Mouse (Mus musculus) embryonic facial prominence, embryonic 15.5 days (tissue): ENCODE results near the gene Nos1ap. TPM values are rescaled to one million over a fixed set of nuclear protein-coding genes. Genes with fewer than 3 reads are reported as not detected.

ENCODE experiments used
- ATAC-seq: fragments of 200-750 bp; cut with Nextera tagmentation; 2 replicates; pipeline ENCODE4 v1.8.0; 2017; ENCODE audit warnings: low read depth, moderate TSS enrichment; ENCODE audit not compliant: insufficient number of reproducible peaks, low FRiP score, low TSS enrichment
- H3K27ac ChIP-seq: fragments of 300-500 bp; sonication (generic); replicated peaks from 2 replicates; pipeline ENCODE4 v1.5.1; 2015; ENCODE audit warnings: mild to moderate bottlenecking, inconsistent platforms
- H3K27me3 ChIP-seq: fragments of 300-500 bp; sonication (generic); 2 replicates; pipeline ENCODE4 v1.6.1; 2015; ENCODE audit warnings: inconsistent platforms
- H3K36me3 ChIP-seq: fragments of 300-500 bp; sonication (generic); 2 replicates; pipeline ENCODE4 v1.6.1; 2015; ENCODE audit warnings: mild to moderate bottlenecking, inconsistent platforms
- H3K4me1 ChIP-seq: fragments of 300-500 bp; sonication (generic); 2 replicates; pipeline ENCODE4 v1.6.1; 2015; ENCODE audit warnings: inconsistent platforms
- H3K4me2 ChIP-seq: fragments of 300-500 bp; sonication (generic); replicated peaks from 2 replicates; pipeline ENCODE4 v1.6.1; 2015; ENCODE audit warnings: mild to moderate bottlenecking, inconsistent platforms
- H3K4me3 ChIP-seq: fragments of 300-500 bp; sonication (generic); replicated peaks from 2 replicates; pipeline ENCODE4 v1.5.1; 2015; ENCODE audit warnings: mild to moderate bottlenecking, inconsistent platforms
- H3K9ac ChIP-seq: fragments of 300-500 bp; sonication (generic); 2 replicates; pipeline ENCODE4 v1.6.1; 2015; ENCODE audit warnings: inconsistent platforms
- H3K9me3 ChIP-seq: fragments of 300-500 bp; sonication (generic); replicated peaks from 2 replicates; pipeline ENCODE4 v1.6.1; 2016; ENCODE audit warnings: inconsistent platforms
- WGBS: fragments of 180-500 bp; shearing (Covaris S2); methylation state at CpG from one replicate; pipeline ENCODE4 v1.1.7; 2015; 5-methylcytosine and 5-hydroxymethylcytosine counted together
- polyA plus RNA-seq: library from polyadenylated mRNA; unstranded; fragments of >200 nt; fragmentation: Nextera tagmentation; extraction: Ambion mirVana; gene quantifications from 2 replicates; pipeline ENCODE4 v1.2.1, GENCODE M21; 2015

Gene Nos1ap
- polyA plus RNA-seq, 1 experiment from 2014 or later = 13.1 TPM

DNA sequence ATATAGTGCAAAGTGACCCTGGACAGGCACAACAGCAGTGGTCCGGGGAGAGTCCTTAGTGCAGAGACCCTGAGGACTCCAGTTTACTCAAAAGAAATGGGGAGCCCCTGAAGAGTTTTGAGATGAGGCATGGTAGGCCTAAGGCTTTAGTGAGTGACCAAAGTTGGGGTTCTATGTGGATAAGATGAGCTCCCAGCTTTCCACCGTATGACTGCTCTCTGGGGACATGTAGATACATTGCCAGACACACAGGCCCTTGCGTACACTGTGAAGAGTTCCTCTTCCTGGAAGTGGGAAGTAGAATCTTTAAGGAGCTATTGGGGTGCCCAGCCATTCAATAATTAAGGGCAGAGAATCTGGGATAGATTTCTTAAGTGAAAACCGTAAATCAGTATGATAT is 90.2 kb downstream of the Nos1ap start:
- no peaks in the 10 kb centered on the region for H3K36me3 ChIP-seq
- no peak overlapping the region for H3K4me2 ChIP-seq
- WGBS = 42% methylated on average over 4 of the region's 4 CpGs
- no peak overlapping the region for H3K9ac ChIP-seq
- H3K4me1 ChIP-seq = peaks cover 3% of the 10 kb centered on the region; the same call in 1 of the 2 replicates
- H3K4me3 ChIP-seq = no peak overlapping the region
- no peaks in the 10 kb centered on the region for H3K27me3 ChIP-seq
- no peak for ATAC-seq
- no peaks in the 10 kb centered on the region for H3K9me3 ChIP-seq
- no peak overlapping the region for H3K27ac ChIP-seq

GRCm38 (mm10) chr1:170498645-170499044 is 91.0 kb downstream of the Nos1ap start:
- peaks cover 3% of the 10 kb centered on the region; the same call in 1 of the 2 replicates for H3K4me1 ChIP-seq
- no peak for ATAC-seq
- WGBS = 31% methylated on average over 4 of the region's 4 CpGs
- no peaks in the 10 kb centered on the region for H3K27me3 ChIP-seq
- H3K4me3 ChIP-seq = no peak overlapping the region
- no peaks in the 10 kb centered on the region for H3K9me3 ChIP-seq
- no peak overlapping the region for H3K4me2 ChIP-seq
- H3K36me3 ChIP-seq = no peaks in the 10 kb centered on the region
- H3K9ac ChIP-seq = no peak overlapping the region
- H3K27ac ChIP-seq = no peak overlapping the region

DNA sequence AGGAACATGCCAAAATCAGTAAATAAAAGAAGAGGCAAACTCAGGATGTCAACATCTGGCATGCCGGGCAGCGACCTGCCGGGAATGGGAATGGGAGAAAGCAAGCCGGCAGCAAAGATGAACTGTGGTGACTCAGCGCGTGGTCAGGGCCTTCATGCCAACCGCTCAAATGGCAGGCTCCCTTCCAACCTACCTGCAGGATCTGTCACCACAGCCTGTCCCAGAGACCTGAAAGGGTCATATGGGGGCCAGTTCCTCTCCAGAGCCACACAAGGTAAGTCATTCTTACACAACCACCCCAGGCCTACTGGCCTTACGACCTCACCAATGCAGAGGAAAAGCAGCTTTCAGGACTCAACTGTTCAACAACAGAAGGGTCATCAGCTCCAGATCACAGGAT is 93.4 kb downstream of the Nos1ap start:
- H3K4me2 ChIP-seq = no peak overlapping the region
- H3K27ac ChIP-seq = no peak overlapping the region
- H3K4me1 ChIP-seq = no peaks in the 10 kb centered on the region
- H3K36me3 ChIP-seq = no peaks in the 10 kb centered on the region
- no peak overlapping the region for H3K4me3 ChIP-seq
- ATAC-seq = no peak
- H3K9ac ChIP-seq = no peak overlapping the region
- H3K9me3 ChIP-seq = no peaks in the 10 kb centered on the region
- H3K27me3 ChIP-seq = no peaks in the 10 kb centered on the region
- 81% methylated on average over 8 of the region's 8 CpGs for WGBS

DNA sequence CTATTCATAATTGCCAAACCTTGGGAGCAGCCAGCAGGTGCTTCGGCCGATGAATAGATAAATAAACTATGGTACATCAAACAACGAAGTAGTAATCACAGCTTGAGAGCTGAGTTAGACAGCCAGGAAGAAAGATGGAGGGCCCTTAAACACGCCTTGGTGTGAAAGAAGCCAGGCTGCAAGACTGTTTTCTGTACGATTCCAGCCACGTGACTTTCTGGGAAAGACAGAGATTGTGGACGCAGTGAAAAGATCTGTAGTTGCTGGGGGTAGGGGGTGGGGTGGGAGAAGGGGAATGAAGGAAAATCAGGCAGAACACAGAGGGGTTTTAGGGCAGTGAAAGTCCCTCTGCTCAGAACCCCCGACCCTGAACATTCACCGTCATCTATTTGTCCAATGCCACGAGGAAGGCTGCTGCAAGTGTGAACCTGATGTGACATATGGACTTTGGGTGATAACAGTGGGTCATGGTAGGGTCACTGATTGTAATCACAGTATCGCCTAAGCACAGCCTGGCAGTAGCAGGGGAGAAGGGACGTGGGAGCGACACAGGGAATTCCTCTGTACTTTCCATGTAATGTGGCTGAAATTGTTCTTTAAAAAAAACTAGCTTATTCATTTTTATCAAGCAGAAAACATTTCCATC is 94.0 kb downstream of the Nos1ap start:
- no peak overlapping the region for H3K9ac ChIP-seq
- WGBS = 73% methylated on average over 13 of the region's 13 CpGs
- ATAC-seq = no peak
- H3K4me2 ChIP-seq = no peak overlapping the region
- H3K9me3 ChIP-seq = no peaks in the 10 kb centered on the region
- no peaks in the 10 kb centered on the region for H3K27me3 ChIP-seq
- H3K4me1 ChIP-seq = no peaks in the 10 kb centered on the region
- no peak overlapping the region for H3K27ac ChIP-seq
- H3K36me3 ChIP-seq = no peaks in the 10 kb centered on the region
- H3K4me3 ChIP-seq = no peak overlapping the region

DNA sequence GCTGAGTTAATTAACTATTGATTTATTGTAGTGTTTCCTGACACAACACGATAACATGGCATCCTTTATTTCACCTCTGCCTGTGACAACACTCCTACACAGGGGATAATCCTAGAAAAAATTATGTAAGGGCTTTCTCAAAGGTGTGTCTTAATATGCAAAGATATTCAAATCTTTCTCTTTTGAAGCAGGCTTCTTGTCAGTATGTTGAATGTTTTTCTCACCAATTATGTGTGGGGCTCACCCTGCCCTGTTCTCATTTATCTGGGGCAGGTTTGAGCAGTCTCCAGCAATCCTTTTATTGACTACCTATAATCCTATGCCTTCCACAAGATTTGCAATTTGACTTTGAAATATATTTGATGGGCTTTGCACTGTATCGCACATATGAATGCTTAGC is 97.1 kb downstream of the Nos1ap start:
- Histone ChIP-seq H3K36me3 (no peaks in the 10 kb centered on the region), H3K4me2 (no peak overlapping the region), H3K27ac (no peak overlapping the region), H3K9me3 (no peaks in the 10 kb centered on the region), H3K27me3 (no peaks in the 10 kb centered on the region), H3K4me3 (no peak overlapping the region), H3K9ac (no peak overlapping the region), H3K4me1 (no peaks in the 10 kb centered on the region)
- WGBS = 87% methylated on average over 2 of the region's 2 CpGs
- ATAC-seq = no peak

GRCm38 (mm10) chr1:170492027-170492426 is 97.6 kb downstream of the Nos1ap start:
- Histone ChIP-seq H3K27ac (no peak overlapping the region), H3K4me2 (no peak overlapping the region), H3K4me1 (no peaks in the 10 kb centered on the region), H3K9me3 (no peaks in the 10 kb centered on the region), H3K36me3 (no peaks in the 10 kb centered on the region), H3K9ac (no peak overlapping the region), H3K4me3 (no peak overlapping the region), H3K27me3 (no peaks in the 10 kb centered on the region)
- 80% methylated on average over 4 of the region's 4 CpGs for WGBS
- ATAC-seq = no peak

GRCm38 (mm10) chr1:170489936-170490335 is 99.7 kb downstream of the Nos1ap start:
- no peak for ATAC-seq
- Histone ChIP-seq H3K4me1 (no peaks in the 10 kb centered on the region), H3K27ac (no peak overlapping the region), H3K4me3 (no peak overlapping the region), H3K4me2 (no peak overlapping the region), H3K9me3 (no peaks in the 10 kb centered on the region), H3K9ac (no peak overlapping the region), H3K27me3 (no peaks in the 10 kb centered on the region), H3K36me3 (no peaks in the 10 kb centered on the region)
- 85% methylated on average over 7 of the region's 7 CpGs for WGBS

DNA sequence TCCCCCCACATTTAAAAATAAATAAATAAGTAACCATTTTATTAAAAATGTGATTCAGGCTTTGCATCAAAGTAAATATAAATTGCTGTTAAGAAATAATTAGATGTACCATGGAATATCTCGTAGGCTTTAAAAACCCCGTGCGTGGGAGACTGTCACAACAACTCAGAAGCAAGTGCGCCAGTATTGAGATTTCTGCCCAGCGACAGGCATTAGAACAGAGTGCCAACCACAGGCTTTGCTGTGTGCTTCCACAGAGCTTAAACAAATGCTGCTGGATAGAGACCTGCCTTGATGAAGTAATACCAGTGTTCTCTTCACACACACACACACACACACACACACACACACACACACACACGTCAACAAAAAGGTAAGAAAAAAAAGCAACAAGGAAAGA is 100.2 kb downstream of the Nos1ap start:
- Histone ChIP-seq H3K27me3 (no peaks in the 10 kb centered on the region), H3K4me1 (no peaks in the 10 kb centered on the region), H3K36me3 (no peaks in the 10 kb centered on the region), H3K9me3 (no peaks in the 10 kb centered on the region), H3K4me3 (no peak overlapping the region), H3K4me2 (no peak overlapping the region), H3K27ac (no peak overlapping the region), H3K9ac (no peak overlapping the region)
- ATAC-seq = no peak
- 78% methylated on average over 6 of the region's 6 CpGs for WGBS

DNA sequence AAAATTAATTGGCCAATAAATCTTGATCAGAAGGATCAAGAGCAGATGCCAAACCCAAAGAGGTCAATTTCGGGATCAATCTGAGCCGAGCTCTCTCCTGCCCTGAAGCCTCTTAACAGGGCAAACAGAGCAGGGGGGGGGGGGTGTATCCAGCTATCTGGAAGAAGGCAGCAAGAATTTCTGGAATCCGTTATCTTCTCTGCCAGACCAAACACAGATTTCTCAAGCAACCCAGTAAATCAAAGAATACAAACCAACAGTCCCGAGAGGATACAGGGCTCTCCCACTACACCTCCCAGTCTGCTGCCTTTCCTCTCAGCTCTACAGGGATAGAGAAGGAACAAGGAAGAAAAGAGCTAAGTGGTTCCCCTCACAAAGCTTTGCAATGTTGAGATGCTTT is 104.5 kb downstream of the Nos1ap start:
- ATAC-seq = no peak
- no peak overlapping the region for H3K9ac ChIP-seq
- no peaks in the 10 kb centered on the region for H3K9me3 ChIP-seq
- H3K4me2 ChIP-seq = no peak overlapping the region
- no peaks in the 10 kb centered on the region for H3K36me3 ChIP-seq
- no peak overlapping the region for H3K27ac ChIP-seq
- H3K4me1 ChIP-seq = 0 out of 2 replicates have a peak, but pooled peaks cover 8% of the 10 kb centered on the region
- WGBS = 10% methylated on average over 4 of the region's 4 CpGs
- H3K27me3 ChIP-seq = no peaks in the 10 kb centered on the region
- H3K4me3 ChIP-seq = no peak overlapping the region

- no peak for ATAC-seq
Measured at GRCm38 (mm10) chr1:170482236-170482905, 107.3 kb downstream of the Nos1ap start.

DNA sequence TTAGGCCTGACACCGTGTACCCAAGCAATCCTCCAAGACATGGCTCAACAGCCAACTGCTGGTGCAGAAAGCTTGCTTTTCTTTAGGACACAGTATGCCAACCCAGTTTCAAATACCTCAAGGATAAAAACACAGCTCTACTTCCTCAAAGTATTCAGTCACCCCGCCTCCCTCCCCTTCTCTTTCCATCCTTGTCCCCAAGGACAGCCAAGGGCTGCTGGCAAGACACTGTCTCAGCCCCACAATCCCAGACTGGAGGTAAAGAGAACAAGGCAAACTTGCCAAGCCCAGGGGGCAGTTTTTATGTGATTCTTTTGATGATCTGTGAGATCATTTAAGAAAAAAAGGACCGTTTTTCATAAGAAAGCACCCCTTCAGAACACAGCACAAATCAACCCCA is 108.6 kb downstream of the Nos1ap start:
- H3K27ac ChIP-seq = 0 out of 2 replicates have a peak overlapping the region, but pooled peaks have one; percentile 28
- H3K9ac ChIP-seq = no peak overlapping the region
- H3K9me3 ChIP-seq = no peaks in the 10 kb centered on the region
- no peaks in the 10 kb centered on the region for H3K27me3 ChIP-seq
- peaks cover 20% of the 10 kb centered on the region for H3K4me1 ChIP-seq
- H3K36me3 ChIP-seq = no peaks in the 10 kb centered on the region
- no peak overlapping the region for H3K4me3 ChIP-seq
- ATAC-seq = no peak
- no peak overlapping the region for H3K4me2 ChIP-seq
- WGBS = 42% methylated on average over 3 of the region's 3 CpGs

More at GRCm38 (mm10) chr1:170482236-170482905, 107.3 kb downstream of the Nos1ap start:
- H3K27me3 ChIP-seq = no peaks in the 10 kb centered on the region
- no peaks in the 10 kb centered on the region for H3K9me3 ChIP-seq
- peaks cover 20% of the 10 kb centered on the region for H3K4me1 ChIP-seq
- no peak overlapping the region for H3K27ac ChIP-seq
- no peaks in the 10 kb centered on the region for H3K36me3 ChIP-seq
- H3K4me3 ChIP-seq = no peak overlapping the region
- WGBS = 67% methylated on average over 7 of the region's 8 CpGs
- H3K4me2 ChIP-seq = no peak overlapping the region
- no peak overlapping the region for H3K9ac ChIP-seq

GRCm38 (mm10) chr1:170479458-170479798 is 110.2 kb downstream of the Nos1ap start:
- 0 out of 2 replicates have a peak, but pooled peaks have one; percentile 47 for ATAC-seq

More at GRCm38 (mm10) chr1:170479458-170479798, 110.2 kb downstream of the Nos1ap start:
- no peak overlapping the region for H3K4me3 ChIP-seq
- no peaks in the 10 kb centered on the region for H3K36me3 ChIP-seq
- H3K27ac ChIP-seq = no peak overlapping the region
- WGBS = 11% methylated on average over 3 of the region's 3 CpGs
- no peak overlapping the region for H3K9ac ChIP-seq
- H3K4me2 ChIP-seq = no peak overlapping the region
- no peaks in the 10 kb centered on the region for H3K27me3 ChIP-seq
- H3K9me3 ChIP-seq = no peaks in the 10 kb centered on the region
- peaks cover 20% of the 10 kb centered on the region for H3K4me1 ChIP-seq
